Mouse (Mus musculus) stomach, postnatal 0 days (tissue): ENCODE measurements around the gene Xpnpep2.

Experiments
- CTCF ChIP-seq: IDR thresholded peaks from 2 replicates; pipeline ENCODE4 v1.5.1; 2016; ENCODE audit warnings: antibody characterized with exemption, low read depth, mild to moderate bottlenecking, moderate library complexity
- EP300 ChIP-seq: optimal IDR thresholded peaks from 2 replicates; pipeline ENCODE3; 2016; ENCODE audit warnings: antibody characterized with exemption

GRCm38 (mm10) chrX:48071961-48072360 lies 36.6 kb upstream of the Xpnpep2 start:
- TF ChIP-seq CTCF: no peak
- TF ChIP-seq EP300: no peak
